Mouse (Mus musculus): ENCODE results near the gene Zfp719. TPM values are rescaled to one million over a fixed set of nuclear protein-coding genes. Genes with fewer than 3 reads are reported as not detected.

Gene Zfp719
- total and polyA plus RNA-seq, 3 experiments, result 3.5 to 9.8 (median 5.8) TPM

DNA sequence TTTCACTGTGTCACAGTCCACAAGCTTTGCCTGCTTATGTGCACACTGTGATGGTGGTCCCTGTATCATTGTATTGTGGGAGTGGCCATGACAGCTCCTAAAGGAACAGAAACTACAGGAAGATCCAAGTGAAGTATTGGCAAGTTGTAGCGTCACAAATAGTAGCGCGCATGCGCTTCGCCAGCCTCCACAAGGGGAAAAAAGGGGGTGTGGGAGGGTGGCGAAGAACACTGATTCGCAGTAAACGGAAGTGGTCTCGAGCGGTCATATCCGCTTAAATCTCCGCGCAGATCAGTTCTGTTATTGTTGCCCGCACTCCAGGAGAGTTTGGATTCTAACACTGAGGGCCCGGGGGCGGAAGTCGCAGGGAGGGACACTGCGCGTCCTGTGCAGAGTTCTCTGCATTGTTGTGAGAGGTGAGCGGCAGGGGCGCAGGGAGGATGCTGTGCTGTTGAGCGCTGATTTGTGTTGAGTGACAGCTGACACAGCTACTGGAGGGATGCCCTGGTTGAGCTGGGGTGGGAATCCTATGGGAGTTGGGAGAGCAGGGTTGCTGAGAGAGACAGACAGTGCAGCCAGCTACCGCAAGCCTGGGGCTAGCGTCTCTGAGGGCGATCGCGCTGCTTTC is 17.3 kb upstream of the Zfp719 start, which contains the start of gene Zfp658:
Gene Zfp658 (plus strand): TSS at position 251 of the 628 bp plus-strand sequence.
- peak within 1 kb of the TSS; percentile 47 for H3K9ac ChIP-seq (ENCODE audit: insufficient read depth, low read depth)
- peak within 1 kb of the TSS; percentile 79 for H3K4me2 ChIP-seq (ENCODE audit: insufficient read depth, low read depth, poor library complexity, severe bottlenecking)
- peaks cover 4 to 16% of the 10 kb centered on the region in 2 experiments for H3K36me3 ChIP-seq (replicated peaks in 1 of 2; ENCODE audit: control insufficient read depth in 1 of 2, insufficient read depth in 1 of 2, low read length in 1 of 2)
- no peaks in the 10 kb centered on the region for H3K79me2 ChIP-seq (replicated peaks; ENCODE audit: control insufficient read depth, extremely low read depth, insufficient read depth, poor library complexity, severe bottlenecking)
- peaks cover 13 to 23% of the 10 kb centered on the region in 2 experiments for H3K4me1 ChIP-seq (ENCODE audit: control insufficient read depth in 1 of 2, insufficient read depth in 2 of 2)
- in situ Hi-C loops (cut with MboI; ENCODE audit: low pct_ligation_motif_present, low pct_unique_long_range_greater_than_20kb, low sequenced_read_pairs) (no loop called here), dilution Hi-C loops (cut with MboI; ENCODE audit: extremely low pct_ligation_motif_present, extremely low pct_unique_long_range_greater_than_20kb, low sequenced_read_pairs) (no loop called here)
- peak within 1 kb of the TSS; percentile 75 to 94 (median 79) for H3K4me3 ChIP-seq (replicated peaks in 1 of 3; ENCODE audit: low read depth in 2 of 3, low read length in 2 of 3, poor library complexity in 1 of 3)
- peak within 1 kb of the TSS; percentile 35 for H3K27ac ChIP-seq (ENCODE audit: insufficient read depth, low read depth)
- H3K9me3 ChIP-seq (replicated peaks; ENCODE audit: low read length), result no peaks in the 10 kb centered on the region
- DNase-seq (ENCODE audit: extremely low read depth), result peak; percentile 94
- no peaks in the 10 kb centered on the region for H3K27me3 ChIP-seq (replicated peaks)
- TF ChIP-seq JUN (IDR thresholded peaks at IDR 0.05; ENCODE audit: insufficient read depth, low read depth, low read length) (no peak), CTCF (conservative IDR thresholded peaks at IDR 0.05 in 1 of 2, IDR thresholded peaks at IDR 0.05 in 1 of 2; ENCODE audit: low read depth in 2 of 2, low read length in 2 of 2) (no peak), NRF1 (IDR thresholded peaks at IDR 0.05; ENCODE audit: low read depth, low read length) (peak; percentile 89), MAFK (IDR thresholded peaks at IDR 0.05; ENCODE audit: insufficient replicate concordance, low read length) (no peak), ZC3H11A (IDR thresholded peaks at IDR 0.05; ENCODE audit: low read depth, low read length) (no peak), TCF12 (IDR thresholded peaks at IDR 0.05; ENCODE audit: low read depth, low read length) (peak; percentile 78; the same call in 1 of the 2 replicates), ZMIZ1 (IDR thresholded peaks at IDR 0.05; ENCODE audit: low read depth, low read length) (peak; percentile 30; the same call in 1 of the 2 replicates), HCFC1 (IDR thresholded peaks at IDR 0.05; ENCODE audit: low read depth, low read length) (peak; percentile 78), UBTF (IDR thresholded peaks at IDR 0.05; ENCODE audit: low read depth, low read length) (no peak), GABPA (IDR thresholded peaks at IDR 0.05; ENCODE audit: insufficient replicate concordance, low read depth, low read length) (no peak), BHLHE40 (IDR thresholded peaks at IDR 0.05; ENCODE audit: low read depth, low read length) (0 out of 2 replicates have a peak, but pooled peaks have one; percentile 31), CHD2 (IDR thresholded peaks at IDR 0.05; ENCODE audit: low read length) (peak; percentile 33; the same call in 1 of the 2 replicates), MAZ (IDR thresholded peaks at IDR 0.05; ENCODE audit: low read depth, low read length) (peak; percentile 49; the same call in 1 of the 2 replicates), EP300 (IDR thresholded peaks at IDR 0.05; ENCODE audit: low read length) (peak; percentile 25; the same call in 1 of the 2 replicates), RCOR1 (conservative IDR thresholded peaks at IDR 0.05; ENCODE audit: low read depth, low read length) (0 out of 2 replicates have a peak, but pooled peaks have one; percentile 45), PAX5 (IDR thresholded peaks at IDR 0.05; ENCODE audit: low read length) (no peak), ETS1 (conservative IDR thresholded peaks at IDR 0.05; ENCODE audit: low read depth, low read length) (peak; percentile 42; the same call in 1 of the 2 replicates), MAX (IDR thresholded peaks at IDR 0.05; ENCODE audit: low read length) (peak; percentile 50; the same call in 1 of the 2 replicates), USF1 (IDR thresholded peaks at IDR 0.05; ENCODE audit: low read depth, low read length) (no peak), IRF4 (IDR thresholded peaks at IDR 0.05; ENCODE audit: low read depth, low read length) (peak; percentile 35; the same call in 1 of the 2 replicates), KAT2A (IDR thresholded peaks at IDR 0.05; ENCODE audit: insufficient replicate concordance, low read length) (no peak), MXI1 (IDR thresholded peaks at IDR 0.05; ENCODE audit: low read depth, low read length) (peak; percentile 39; the same call in 1 of the 2 replicates), POLR2A (IDR thresholded peaks at IDR 0.05; ENCODE audit: low read depth, low read length) (peak; percentile 71), NELFE (IDR thresholded peaks at IDR 0.05; ENCODE audit: low read depth, low read length) (no peak), ZKSCAN1 (IDR thresholded peaks at IDR 0.05; ENCODE audit: borderline replicate concordance, low read depth, low read length) (no peak), USF2 (conservative IDR thresholded peaks at IDR 0.05; ENCODE audit: low read depth, low read length) (no peak), CHD1 (IDR thresholded peaks at IDR 0.05; ENCODE audit: low read depth, low read length) (no peak; the same call in 1 of the 2 replicates), E2F4 (IDR thresholded peaks at IDR 0.05; ENCODE audit: insufficient replicate concordance, low read depth, low read length) (no peak), ELF1 (IDR thresholded peaks at IDR 0.05; ENCODE audit: low read depth, low read length) (peak; percentile 83), ZNF384 (IDR thresholded peaks at IDR 0.05; ENCODE audit: low read depth, low read length) (peak; percentile 75), SMC3 (IDR thresholded peaks at IDR 0.05; ENCODE audit: low read depth, low read length) (no peak), TBP (conservative IDR thresholded peaks at IDR 0.05; ENCODE audit: low read depth, low read length) (0 out of 2 replicates have a peak, but pooled peaks have one; percentile 26), MEF2A (IDR thresholded peaks at IDR 0.05; ENCODE audit: borderline replicate concordance, low read depth, low read length) (peak; percentile 56; the same call in 1 of the 2 replicates), JUND (conservative IDR thresholded peaks at IDR 0.05; ENCODE audit: low read depth, low read length) (no peak), POLR2AphosphoS2 (IDR thresholded peaks at IDR 0.05; ENCODE audit: low read depth, low read length) (no peak), SIN3A (IDR thresholded peaks at IDR 0.05; ENCODE audit: low read length) (peak; percentile 84), MYC (IDR thresholded peaks at IDR 0.05; ENCODE audit: low read depth, low read length) (peak; percentile 56), RAD21 (IDR thresholded peaks at IDR 0.05; ENCODE audit: low read depth, low read length) (no peak)

Measured in CH12.LX (cell line).